Mouse (Mus musculus): Measurements from ENCODE around the gene Gm21865. TPM values are rescaled to one million over a fixed set of nuclear protein-coding genes. Genes with fewer than 3 reads are reported as not detected.

Gm21865 gene
- not detected in 2 replicates for polyA plus RNA-seq (2012; rRNA removed; ENCODE audit: low replicate concordance)

GRCm38 (mm10) chrY:40316803-40317202 lies at the start of gene Gm21865:
Gene Gm21865 (minus strand): TSS chrY:40316903.

Other genes starting within 250 kb of the Gm21865 start
- gene Gm21882, start 64.6 kb upstream of the Gm21865 start, polyA plus RNA-seq (2012; rRNA removed; ENCODE audit: low replicate concordance), result not detected in 2 replicates

Measured in duodenum, adult 2 months (tissue).